Mouse (Mus musculus) erythroblast, embryonic 14.5 days (primary cell): ENCODE results near the gene Gm9844.

Experiments
- GATA1 ChIP-seq: IDR thresholded peaks from 2 replicates; pipeline ENCODE4 v1.6.1; 2012; ENCODE audit warnings: low read length, inconsistent platforms, mixed read lengths
- TAL1 ChIP-seq: IDR thresholded peaks from 3 replicates; pipeline ENCODE4 v1.6.1; 2012; ENCODE audit warnings: low read length, inconsistent platforms, mixed read lengths

- no peak for TF ChIP-seq GATA1
- TF ChIP-seq TAL1: no peak
These were observed 15.6 kb downstream of the Gm9844 start for GRCm38 (mm10) chr7:24877588-24877987.
